Mouse (Mus musculus) adrenal gland, adult 10 weeks (tissue): ENCODE measurements around the gene AU040320. TPM values are rescaled to one million over a fixed set of nuclear protein-coding genes. Genes with fewer than 3 reads are reported as not detected.

Source experiments
- polyA plus RNA-seq: library from polyadenylated mRNA; stranded (reverse); fragments of 350-450 nt; fragmentation: Illumina TruSeq; extraction: RNeasy Lipid Tissue Mini Kit (QIAGEN cat#74804); gene quantifications from one replicate; pipeline ENCODE4 v1.2.3, GENCODE M21; 2014; ENCODE audit warnings: low read depth, low replicate concordance

Gene AU040320
- 4.8 TPM for polyA plus RNA-seq

DNA sequence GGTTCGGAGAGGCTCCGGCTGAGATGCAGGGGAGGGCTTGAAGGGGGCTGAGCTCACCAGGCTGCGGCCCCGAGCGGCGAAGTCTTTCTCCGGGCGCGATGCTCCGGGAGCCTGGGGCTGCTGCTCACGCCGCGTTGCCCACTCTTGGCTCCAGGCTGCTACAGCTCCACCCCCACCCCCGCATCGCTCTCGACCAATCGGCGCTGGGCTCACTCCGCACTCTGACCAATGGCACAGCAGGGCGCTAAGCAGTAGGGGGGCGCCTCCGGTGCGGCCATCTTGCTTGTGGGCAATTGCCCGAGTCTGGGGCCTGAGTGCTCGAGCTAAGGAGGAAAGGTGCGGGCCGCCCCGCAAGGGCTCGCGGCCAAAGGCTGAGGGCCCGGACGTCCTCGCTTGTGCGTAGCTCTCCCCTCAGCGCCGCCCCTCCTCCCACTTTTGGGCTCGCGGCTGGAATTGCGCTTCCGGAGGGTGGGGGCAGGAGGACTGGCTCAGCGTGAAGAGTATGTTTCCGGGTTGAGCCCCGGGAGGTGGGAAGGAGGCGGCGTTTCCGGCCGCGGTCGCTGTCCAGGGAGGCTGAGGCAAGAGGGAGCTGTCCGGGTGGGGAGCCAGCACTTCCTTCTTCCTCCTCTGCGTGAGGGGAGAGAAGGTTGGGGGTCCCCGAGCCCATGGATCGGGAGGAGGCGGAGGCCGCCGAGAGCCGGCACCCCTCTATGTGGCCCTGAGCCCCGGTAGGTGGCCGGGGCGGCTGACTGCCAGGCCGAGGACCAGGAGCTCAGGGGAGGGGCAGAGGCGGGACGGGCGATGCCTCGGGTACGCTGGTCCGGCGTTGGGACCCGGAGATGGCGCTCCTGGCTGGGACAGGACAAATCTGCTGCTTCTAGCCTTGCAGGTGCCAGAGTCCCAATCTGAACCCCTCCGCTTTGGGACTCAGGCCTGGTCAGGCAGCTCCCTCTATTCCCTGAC lies at the start of gene AU040320, which contains the start of gene Ncdn:
AU040320 (plus strand) TSS at position 277 of the 963 bp plus-strand sequence.
Ncdn (minus strand) TSS at position 171 of the 963 bp plus-strand sequence.

DNA sequence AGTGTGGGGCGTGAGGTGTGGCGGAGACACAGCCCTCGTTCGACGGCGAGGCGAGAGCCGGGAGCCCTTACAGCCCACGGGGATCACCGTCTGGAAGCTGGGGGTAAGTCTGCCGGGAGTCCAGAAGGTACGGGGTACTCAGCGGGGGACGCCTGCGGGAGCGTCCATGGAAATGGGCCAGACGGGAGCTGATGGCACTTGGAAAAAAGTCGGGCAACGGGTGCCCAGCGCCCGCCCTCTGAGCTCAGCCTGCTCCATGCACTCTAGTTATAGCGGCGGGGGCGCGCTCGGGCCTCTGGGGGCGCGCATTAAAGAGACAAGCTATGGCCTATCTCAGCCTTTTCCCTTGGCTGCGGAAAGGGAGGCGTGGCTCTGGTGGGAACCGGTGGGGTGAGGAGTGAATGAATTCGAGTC lies 17.3 kb upstream of the AU040320 start, which contains the start of gene Tfap2e:
Tfap2e (minus strand) TSS at position 240 of the 414 bp plus-strand sequence.

Other genes with a start within 250 kb of the AU040320 start
- gene Ago4, start 220.1 kb upstream of the AU040320 start, polyA plus RNA-seq = 9.0 TPM
- 1.3 TPM for gene Clspn, start 196.6 kb upstream of the AU040320 start, polyA plus RNA-seq
- gene 5730409E04Rik, start 143.7 kb upstream of the AU040320 start, polyA plus RNA-seq = 13.8 TPM
- 93.7 TPM for gene Psmb2, start 75.9 kb upstream of the AU040320 start, polyA plus RNA-seq
- not detected for gene Tfap2e, start 17.3 kb upstream of the AU040320 start, polyA plus RNA-seq
- gene Ncdn, start 106 bp upstream of the AU040320 start, polyA plus RNA-seq = 0.52 TPM
- 85.3 TPM for gene Zmym4, start 214.6 kb downstream of the AU040320 start, polyA plus RNA-seq